In genomic region chr7:16915461-16916340, GRCm38 (mm10) we compare ENCODE assay signal across 31 mouse cellular contexts. TPM values are rescaled to one million over a fixed set of nuclear protein-coding genes. Genes with fewer than 3 reads are reported as not detected.
A peak's percentile ranks its signal among the peaks of the same experiment; 100 is the strongest.
DNase-seq lines count a peak whose midpoint lies in the region; ATAC-seq and TF ChIP-seq lines count a peak whose summit lies in the region.
"Had no signal": no experiment of that assay in that cellular context is flagged by ENCODE, and none has a peak within 500 bp of the region (broad histone marks: within the 10 kb centered on the region; RNA-seq: fewer than 3 reads in every experiment).

No protein-coding gene starts in this region.

- no peak overlapping the region for H3K4me3 ChIP-seq in heart, embryonic 13.5 days
- H3K4me3 ChIP-seq in myocyte, result no peak overlapping the region
- no peak overlapping the region for H3K4me3 ChIP-seq in midbrain, embryonic 16.5 days (ENCODE audit: low read depth, low read length)
- H3K4me3 ChIP-seq: embryonic facial prominence, embryonic 13.5 days; forebrain, embryonic 10.5 days; heart, embryonic 15.5 days; hindbrain, embryonic 13.5 days; neural tube, embryonic 12.5 days had no signal

- H3K4me2 ChIP-seq in heart, embryonic 13.5 days, result no peak overlapping the region
- H3K4me2 ChIP-seq in myocyte (ENCODE audit: low read depth), result no peak overlapping the region
- H3K4me2 ChIP-seq in midbrain, embryonic 16.5 days (ENCODE audit: low read length), result no peak overlapping the region
- H3K4me2 ChIP-seq: embryonic facial prominence, embryonic 13.5 days; heart, embryonic 15.5 days; hindbrain, embryonic 13.5 days; neural tube, embryonic 12.5 days had no signal

- peak overlapping the region; percentile 40; the same call in 1 of the 2 replicates for H3K9ac ChIP-seq in heart, embryonic 13.5 days
- H3K9ac ChIP-seq in midbrain, embryonic 16.5 days (ENCODE audit: low read depth, low read length), result no peak overlapping the region
- H3K9ac ChIP-seq: embryonic facial prominence, embryonic 13.5 days; forebrain, postnatal 0 days; heart, embryonic 15.5 days; hindbrain, embryonic 13.5 days; liver, embryonic 14.5 days; neural tube, embryonic 12.5 days had no signal

- WGBS in heart, embryonic 13.5 days, result 87% methylated on average over 32 of the region's 32 CpGs
- 90% methylated on average over 32 of the region's 32 CpGs for WGBS in midbrain, embryonic 16.5 days

- H3ac ChIP-seq in myocyte (ENCODE audit: control insufficient read depth, insufficient read length), result no peak overlapping the region

- no peak for TF ChIP-seq POLR2A in myocyte (IDR thresholded peaks at IDR 0.05; ENCODE audit: insufficient read length, low read depth)

- peak; percentile 68 for DNase-seq in cerebellum, adult 9-11 months
- no peak for DNase-seq in cerebellum, adult 8-10 months
- DNase-seq in heart, adult 18-20 months, result no peak
- DNase-seq in brain, adult 2 months (ENCODE audit: low read depth, low spot score), result peak; percentile 14
- DNase-seq: adrenal gland, postnatal 25 days; forebrain, postnatal 0 days; gastrocnemius, postnatal 36 days; heart, postnatal 36 days; kidney, adult 9 months; liver; lung, adult 2 months; midbrain, embryonic 14.5 days; right cerebral cortex, adult 18-20 months; thymus, adult 18-20 months; thymus, postnatal 36 days had no signal

- peaks cover 44% of the 10 kb centered on the region for H3K4me1 ChIP-seq in heart, embryonic 13.5 days
- peaks cover 17% of the 10 kb centered on the region for H3K4me1 ChIP-seq in midbrain, embryonic 16.5 days (ENCODE audit: control insufficient read depth, insufficient read depth, low read length)

- peaks cover 10% of the 10 kb centered on the region for H3K79me2 ChIP-seq in myocyte (ENCODE audit: control insufficient read depth, insufficient read depth)

- peaks cover 69% of the 10 kb centered on the region for H3K36me3 ChIP-seq in heart, embryonic 13.5 days
- H3K36me3 ChIP-seq in myocyte (ENCODE audit: control insufficient read depth, insufficient read depth), result peaks cover 3% of the 10 kb centered on the region
- peaks cover 50% of the 10 kb centered on the region for H3K36me3 ChIP-seq in midbrain, embryonic 16.5 days (ENCODE audit: control insufficient read depth, insufficient read depth, low read length)

- no peak for ATAC-seq in heart, embryonic 13.5 days (ENCODE audit: extremely low read depth, insufficient number of reproducible peaks, low FRiP score, low TSS enrichment)
- no peak for ATAC-seq in midbrain, embryonic 16.5 days
- ATAC-seq: CD4-positive, CD25-positive, alpha-beta regulatory T cell, adult 4 months; forebrain, postnatal 0 days; intestine, postnatal 0 days had no signal

- peaks cover 25% of the 10 kb centered on the region for H3K27me3 ChIP-seq in heart, embryonic 13.5 days (replicated peaks)
- no peaks in the 10 kb centered on the region for H3K27me3 ChIP-seq in myocyte (ENCODE audit: control insufficient read depth, insufficient read depth, insufficient read length)
- no peaks in the 10 kb centered on the region for H3K27me3 ChIP-seq in midbrain, embryonic 16.5 days (ENCODE audit: control insufficient read depth, insufficient read depth, low read depth, low read length)
- H3K27me3 ChIP-seq: embryonic facial prominence, embryonic 13.5 days; hindbrain, embryonic 13.5 days; neural tube, embryonic 12.5 days had no signal

- H3K9me3 ChIP-seq in heart, embryonic 13.5 days, result no peaks in the 10 kb centered on the region
- H3K9me3 ChIP-seq in midbrain, embryonic 16.5 days (replicated peaks; ENCODE audit: control insufficient read depth, low read length, poor library complexity, severe bottlenecking), result no peaks in the 10 kb centered on the region
- H3K9me3 ChIP-seq: embryonic facial prominence, embryonic 13.5 days; forebrain, embryonic 10.5 days; heart, embryonic 15.5 days; hindbrain, embryonic 13.5 days; neural tube, embryonic 12.5 days had no signal

- H3K27ac ChIP-seq in heart, embryonic 13.5 days (replicated peaks), result no peak overlapping the region
- no peak overlapping the region for H3K27ac ChIP-seq in midbrain, embryonic 16.5 days (ENCODE audit: low read length)
- H3K27ac ChIP-seq: embryonic facial prominence, embryonic 13.5 days; forebrain, embryonic 10.5 days; heart, embryonic 15.5 days; liver, embryonic 14.5 days; macrophage; neural tube, embryonic 12.5 days; stomach, postnatal 0 days had no signal

TF ChIP-seq in myocyte, 11 proteins besides CTCF, POLR2A, EP300 and RAD21:
- TF ChIP-seq TCF3 (IDR thresholded peaks at IDR 0.05; ENCODE audit: insufficient read length, low read depth) (no peak), SRF (IDR thresholded peaks at IDR 0.05; ENCODE audit: control insufficient read depth, insufficient read length, low read depth) (no peak), POLR2AphosphoS2 (IDR thresholded peaks at IDR 0.05; ENCODE audit: insufficient read length, low read depth) (peak; percentile 40), TCF12 (IDR thresholded peaks at IDR 0.05; ENCODE audit: insufficient read depth, poor library complexity, severe bottlenecking) (no peak)

RNA-seq across cellular contexts. Expression of gene Calm3, which starts 8.2 kb away (rescaled TPM):
- 85.5 and 101 TPM in 2 replicates for polyA plus RNA-seq in heart, embryonic 13.5 days (2015; fragmentation: Nextera tagmentation; extraction: Ambion mirVana)
- 100 to 1,000 TPM; 166 to 200 TPM for total RNA-seq in heart, adult 18-20 months (2021)
- 336 TPM for polyA plus RNA-seq in myocyte (2012; fragmentation: generic; extraction: Trizol)
- 405 and 443 TPM in 2 replicates for polyA plus RNA-seq in midbrain, embryonic 16.5 days (2015; fragmentation: Nextera tagmentation; extraction: Ambion mirVana)

RNA-seq across cellular contexts. Expression of gene Ptgir, which starts 9.4 kb away (rescaled TPM):
- 0.32 and 0.59 TPM in 2 replicates for polyA plus RNA-seq in heart, embryonic 13.5 days (2015; fragmentation: Nextera tagmentation; extraction: Ambion mirVana)
- total RNA-seq in heart, adult 18-20 months (2021), result 1 to 10 TPM; 1.5 TPM
- 2.6 TPM for polyA plus RNA-seq in myocyte (2012; fragmentation: generic; extraction: Trizol)
- 0.22 and 0.23 TPM in 2 replicates for polyA plus RNA-seq in midbrain, embryonic 16.5 days (2015; fragmentation: Nextera tagmentation; extraction: Ambion mirVana)
- total RNA-seq: forebrain, postnatal 0 days; layer of hippocampus, postnatal 10 days; megakaryocyte-erythroid progenitor cell, adult 5-6 weeks had no signal

RNA-seq across cellular contexts. Expression of gene Gng8, which starts 24.1 kb away (rescaled TPM):
- polyA plus RNA-seq in heart, embryonic 13.5 days (2015; fragmentation: Nextera tagmentation; extraction: Ambion mirVana), result 4.5 and 4.9 TPM in 2 replicates
- under 1 TPM in 1 of 2 experiments, not detected in 1; 0.47 TPM for total RNA-seq in heart, adult 18-20 months (2021)
- 3.8 TPM for polyA plus RNA-seq in myocyte (2012; fragmentation: generic; extraction: Trizol)
- 14.0 and 49.2 TPM in 2 replicates for polyA plus RNA-seq in midbrain, embryonic 16.5 days (2015; fragmentation: Nextera tagmentation; extraction: Ambion mirVana)
- total RNA-seq: common myeloid progenitor, adult 5-6 weeks; forebrain, postnatal 0 days; megakaryocyte-erythroid progenitor cell, adult 5-6 weeks had no signal
- polyA plus RNA-seq: CD4-positive, CD25-positive, alpha-beta regulatory T cell, adult 4 months; macrophage had no signal

RNA-seq across cellular contexts. Expression of gene Pnmal2, which starts 28.8 kb away (rescaled TPM):
- 4.0 and 4.1 TPM in 2 replicates for polyA plus RNA-seq in heart, embryonic 13.5 days (2015; fragmentation: Nextera tagmentation; extraction: Ambion mirVana)
- 1 to 10 TPM; 3.7 to 4.0 TPM for total RNA-seq in heart, adult 18-20 months (2021)
- polyA plus RNA-seq in myocyte (2012; fragmentation: generic; extraction: Trizol), result 44.4 TPM
- 186 and 206 TPM in 2 replicates for polyA plus RNA-seq in midbrain, embryonic 16.5 days (2015; fragmentation: Nextera tagmentation; extraction: Ambion mirVana)
- total RNA-seq: common myeloid progenitor, adult 5-6 weeks; megakaryocyte-erythroid progenitor cell, adult 5-6 weeks had no signal
- polyA plus RNA-seq: CD4-positive, CD25-positive, alpha-beta regulatory T cell, adult 4 months; macrophage had no signal

RNA-seq across cellular contexts. Expression of gene Dact3, which starts 40.6 kb away (rescaled TPM):
- polyA plus RNA-seq in heart, embryonic 13.5 days (2015; fragmentation: Nextera tagmentation; extraction: Ambion mirVana), result 4.6 and 4.7 TPM in 2 replicates
- total RNA-seq in heart, adult 18-20 months (2021), result 1 to 10 TPM; 8.7 to 9.4 TPM
- 10.0 TPM for polyA plus RNA-seq in myocyte (2012; fragmentation: generic; extraction: Trizol)
- 2.6 and 3.0 TPM in 2 replicates for polyA plus RNA-seq in midbrain, embryonic 16.5 days (2015; fragmentation: Nextera tagmentation; extraction: Ambion mirVana)
- polyA plus RNA-seq: CD4-positive, CD25-positive, alpha-beta regulatory T cell, adult 4 months had no signal

Comparison
In these comparisons a context has a peak if more than half of its experiments do, and no peak if none do; other contexts are left out.
1. DNase-seq: peak in cerebellum, adult 9-11 months (single experiment) and brain, adult 2 months (single experiment); none in cerebellum, adult 8-10 months (single experiment) and heart, adult 18-20 months (0 of 2).